Mouse (Mus musculus) lung, embryonic 15.5 days (tissue): ENCODE data around the gene Ppp1r14b. TPM values are rescaled to one million over a fixed set of nuclear protein-coding genes. Genes with fewer than 3 reads are reported as not detected.
A peak's percentile ranks its signal among the peaks of the same experiment; 100 is the strongest.
"Not testable (repeated sequence)": the region's sequence is repeated elsewhere in the genome, so short reads cannot be mapped to it uniquely, and the experiment has no call there.

Experiments
- ATAC-seq: fragments of 200-750 bp; cut with Nextera tagmentation; 2 replicates; pipeline ENCODE4 v1.8.0; 2017; ENCODE audit warnings: moderate number of reproducible peaks, borderline replicate concordance; ENCODE audit not compliant: low FRiP score, low TSS enrichment; ENCODE audit errors: extremely low read depth
- H3K27ac ChIP-seq: fragments of 300-500 bp; sonication (generic); 2 replicates; pipeline ENCODE4 v1.5.1; 2015; ENCODE audit warnings: moderate library complexity, mild to moderate bottlenecking, inconsistent platforms
- H3K27me3 ChIP-seq: fragments of 300-500 bp; sonication (generic); 2 replicates; pipeline ENCODE4 v1.6.1; 2015; ENCODE audit warnings: inconsistent platforms
- H3K36me3 ChIP-seq: fragments of 300-500 bp; sonication (generic); 2 replicates; pipeline ENCODE4 v1.6.1; 2015; ENCODE audit warnings: inconsistent platforms
- H3K4me1 ChIP-seq: fragments of 300-500 bp; sonication (generic); 2 replicates; pipeline ENCODE4 v1.6.1; 2015; ENCODE audit warnings: inconsistent platforms
- H3K4me2 ChIP-seq: fragments of 300-500 bp; sonication (generic); 2 replicates; pipeline ENCODE4 v1.6.1; 2015; ENCODE audit warnings: inconsistent platforms, mild to moderate bottlenecking, moderate library complexity
- H3K4me3 ChIP-seq: fragments of 300-500 bp; sonication (generic); 2 replicates; pipeline ENCODE4 v1.5.1; 2015; ENCODE audit warnings: mild to moderate bottlenecking, inconsistent platforms
- H3K9ac ChIP-seq: fragments of 300-500 bp; sonication (generic); 2 replicates; pipeline ENCODE4 v1.6.1; 2015; ENCODE audit warnings: inconsistent platforms
- H3K9me3 ChIP-seq: fragments of 300-500 bp; sonication (generic); 2 replicates; pipeline ENCODE4 v1.6.1; 2016; ENCODE audit warnings: inconsistent platforms
- WGBS: fragments of 180-500 bp; shearing (Covaris S2); methylation state at CpG from one replicate; pipeline ENCODE4 v1.1.7; 2015; 5-methylcytosine and 5-hydroxymethylcytosine counted together
- polyA plus RNA-seq: library from polyadenylated mRNA; unstranded; fragments of >200 nt; fragmentation: Nextera tagmentation; extraction: Ambion mirVana; gene quantifications from 2 replicates; pipeline ENCODE4 v1.2.1, GENCODE M21; 2015

Ppp1r14b gene
- polyA plus RNA-seq, 1 experiment from 2014 or later, result 141 TPM

- WGBS, result 89% methylated on average over 6 of the region's 6 CpGs
- not testable (repeated sequence) for ATAC-seq, H3K36me3 ChIP-seq, H3K27ac ChIP-seq, H3K9ac ChIP-seq, H3K9me3 ChIP-seq, H3K4me3 ChIP-seq, H3K27me3 ChIP-seq
- Histone ChIP-seq H3K4me1 (peaks cover 46% of the 10 kb centered on the region), H3K4me2 (peak overlapping the region; percentile 94; the same call in 1 of the 2 replicates)
Measured at GRCm38 (mm10) chr19:6991166-6991565, 16.4 kb downstream of the Ppp1r14b start.

GRCm38 (mm10) chr19:6992011-6992858, 17.5 kb downstream of the Ppp1r14b start, which contains the start of gene Dnajc4:
TSS of gene Dnajc4 (minus strand) at chr19:6992572.
- Histone ChIP-seq H3K27ac (peak within 1 kb of the TSS; percentile 48), H3K9me3 (no peaks in the 10 kb centered on the region), H3K36me3 (no peaks in the 10 kb centered on the region), H3K9ac (peak within 1 kb of the TSS; percentile 62), H3K4me3 (peak within 1 kb of the TSS; percentile 55), H3K4me1 (peaks cover 48% of the 10 kb centered on the region), H3K4me2 (peak within 1 kb of the TSS; percentile 94), H3K27me3 (no peaks in the 10 kb centered on the region)
- WGBS, result 1% methylated on average over 37 of the region's 37 CpGs
- peak; percentile 94 for ATAC-seq

GRCm38 (mm10) chr19:6993011-6993770, 18.4 kb downstream of the Ppp1r14b start:
- Histone ChIP-seq H3K4me3 (peak overlapping the region; percentile 55), H3K4me1 (peaks cover 42% of the 10 kb centered on the region), H3K36me3 (peaks cover 1% of the 10 kb centered on the region; the same call in 1 of the 2 replicates), H3K4me2 (peak overlapping the region; percentile 94), H3K9ac (peak overlapping the region; percentile 45; the same call in 1 of the 2 replicates), H3K9me3 (no peaks in the 10 kb centered on the region), H3K27me3 (no peaks in the 10 kb centered on the region), H3K27ac (peak overlapping the region; percentile 17)
- 60% methylated on average over 14 of the region's 14 CpGs for WGBS
- no peak for ATAC-seq

GRCm38 (mm10) chr19:6994002-6994401, 19.2 kb downstream of the Ppp1r14b start:
- H3K4me3 ChIP-seq, result no peak overlapping the region
- peaks cover 8% of the 10 kb centered on the region for H3K36me3 ChIP-seq
- H3K4me2 ChIP-seq, result no peak overlapping the region
- WGBS, result 66% methylated on average over 8 of the region's 8 CpGs
- no peaks in the 10 kb centered on the region for H3K27me3 ChIP-seq
- H3K4me1 ChIP-seq, result peaks cover 40% of the 10 kb centered on the region
- no peak overlapping the region for H3K27ac ChIP-seq
- H3K9ac ChIP-seq, result no peak overlapping the region
- ATAC-seq, result no peak
- no peaks in the 10 kb centered on the region for H3K9me3 ChIP-seq

GRCm38 (mm10) chr19:6994489-6994888, 19.7 kb downstream of the Ppp1r14b start:
- 81% methylated on average over 8 of the region's 8 CpGs for WGBS
- no peak for ATAC-seq
- 0 out of 2 replicates have a peak overlapping the region, but pooled peaks have one; percentile 13 for H3K9ac ChIP-seq
- peaks cover 40% of the 10 kb centered on the region for H3K4me1 ChIP-seq
- H3K4me2 ChIP-seq, result peak overlapping the region; percentile 84
- no peaks in the 10 kb centered on the region for H3K27me3 ChIP-seq
- no peaks in the 10 kb centered on the region for H3K9me3 ChIP-seq
- no peak overlapping the region for H3K27ac ChIP-seq
- 0 out of 2 replicates have a peak overlapping the region, but pooled peaks have one; percentile 57 for H3K4me3 ChIP-seq
- H3K36me3 ChIP-seq, result peaks cover 13% of the 10 kb centered on the region

- H3K9me3 ChIP-seq, result no peaks in the 10 kb centered on the region
- peaks cover 40% of the 10 kb centered on the region for H3K4me1 ChIP-seq
- no peak for ATAC-seq
- H3K9ac ChIP-seq, result peak overlapping the region; percentile 69
- peak overlapping the region; percentile 34; the same call in 1 of the 2 replicates for H3K27ac ChIP-seq
- H3K4me3 ChIP-seq, result peak overlapping the region; percentile 57
- WGBS, result 41% methylated on average over 21 of the region's 21 CpGs
- peaks cover 22% of the 10 kb centered on the region for H3K36me3 ChIP-seq
- no peaks in the 10 kb centered on the region for H3K27me3 ChIP-seq
- H3K4me2 ChIP-seq, result peak overlapping the region; percentile 84
Measured at GRCm38 (mm10) chr19:6995255-6995991, 20.7 kb downstream of the Ppp1r14b start.

GRCm38 (mm10) chr19:6996006-6996405, 21.2 kb downstream of the Ppp1r14b start, which contains the start of the genes Nudt22 and Trpt1:
TSS of gene Nudt22 (minus strand) at chr19:6996117.
TSS of gene Trpt1 (plus strand) at chr19:6996131.
- H3K4me3 ChIP-seq, result peak within 1 kb of the TSS; percentile 57
- peak; percentile 64 for ATAC-seq
- H3K27me3 ChIP-seq, result no peaks in the 10 kb centered on the region
- WGBS, result under 1% methylated on average over 24 of the region's 24 CpGs
- peak within 1 kb of the TSS; percentile 76 for H3K27ac ChIP-seq
- peaks cover 24% of the 10 kb centered on the region for H3K36me3 ChIP-seq
- H3K9ac ChIP-seq, result peak within 1 kb of the TSS; percentile 69
- H3K4me1 ChIP-seq, result peaks cover 40% of the 10 kb centered on the region
- H3K9me3 ChIP-seq, result no peaks in the 10 kb centered on the region
- H3K4me2 ChIP-seq, result peak within 1 kb of the TSS; percentile 84

GRCm38 (mm10) chr19:6997721-6998290, 23.0 kb downstream of the Ppp1r14b start:
- Histone ChIP-seq H3K4me2 (no peak overlapping the region), H3K36me3 (peaks cover 24% of the 10 kb centered on the region), H3K27ac (no peak overlapping the region), H3K9me3 (no peaks in the 10 kb centered on the region), H3K9ac (no peak overlapping the region), H3K4me1 (peaks cover 34% of the 10 kb centered on the region), H3K27me3 (no peaks in the 10 kb centered on the region), H3K4me3 (no peak overlapping the region)
- 79% methylated on average over 9 of the region's 9 CpGs for WGBS
- no peak for ATAC-seq

- Histone ChIP-seq H3K9ac (no peak overlapping the region), H3K27ac (no peak overlapping the region), H3K4me1 (peaks cover 23% of the 10 kb centered on the region), H3K4me2 (no peak overlapping the region), H3K36me3 (peaks cover 24% of the 10 kb centered on the region), H3K9me3 (no peaks in the 10 kb centered on the region), H3K27me3 (no peaks in the 10 kb centered on the region), H3K4me3 (no peak overlapping the region)
- no peak for ATAC-seq
- WGBS, result 92% methylated on average over 19 of the region's 19 CpGs
Measured at GRCm38 (mm10) chr19:6999360-7000063, 24.7 kb downstream of the Ppp1r14b start.

GRCm38 (mm10) chr19:7006892-7007593, 32.3 kb downstream of the Ppp1r14b start:
- 68% methylated on average over 9 of the region's 9 CpGs for WGBS
- ATAC-seq, result peak; percentile 43; the same call in 1 of the 2 replicates
- peak overlapping the region; percentile 42 for H3K27ac ChIP-seq

More at GRCm38 (mm10) chr19:7006892-7007593, 32.3 kb downstream of the Ppp1r14b start:
- H3K4me1 ChIP-seq, result no peaks in the 10 kb centered on the region
- H3K4me2 ChIP-seq, result no peak overlapping the region
- H3K9me3 ChIP-seq, result no peaks in the 10 kb centered on the region
- no peaks in the 10 kb centered on the region for H3K36me3 ChIP-seq
- H3K9ac ChIP-seq, result no peak overlapping the region
- H3K4me3 ChIP-seq, result no peak overlapping the region
- H3K27me3 ChIP-seq, result no peaks in the 10 kb centered on the region
